Mouse (Mus musculus): ENCODE measurements around the gene Snrpd3. TPM values are rescaled to one million over a fixed set of nuclear protein-coding genes. Genes with fewer than 3 reads are reported as not detected.
A peak's percentile ranks its signal among the peaks of the same experiment; 100 is the strongest.
"Not testable (repeated sequence)": the region's sequence is repeated elsewhere in the genome, so short reads cannot be mapped to it uniquely, and the experiment has no call there.

The Snrpd3 gene
- total RNA-seq, 2 experiments from 2014 or later, result 103 to 106 TPM

DNA sequence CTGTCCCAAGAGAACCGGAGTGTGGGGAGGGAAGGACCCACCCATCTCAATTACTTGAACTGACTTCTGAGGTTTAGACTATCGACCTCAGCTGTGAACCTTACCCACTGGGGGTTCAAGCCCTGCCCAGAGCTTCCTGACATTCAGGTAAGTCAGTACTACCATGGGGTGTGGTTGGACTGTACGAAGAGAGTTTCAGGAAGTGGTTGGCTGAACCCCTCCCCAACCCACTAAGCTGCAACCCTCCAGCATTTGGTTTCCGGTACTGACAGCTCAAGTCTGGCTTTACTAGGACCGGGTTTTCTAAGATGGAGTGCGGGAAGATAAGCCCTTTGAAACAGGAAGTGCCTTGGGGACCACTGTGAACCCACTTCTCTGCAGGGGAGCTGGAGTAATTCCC lies 48.1 kb downstream of the Snrpd3 start:
- no peak for DNase-seq (ENCODE audit: low spot score in 2 of 2)

DNA sequence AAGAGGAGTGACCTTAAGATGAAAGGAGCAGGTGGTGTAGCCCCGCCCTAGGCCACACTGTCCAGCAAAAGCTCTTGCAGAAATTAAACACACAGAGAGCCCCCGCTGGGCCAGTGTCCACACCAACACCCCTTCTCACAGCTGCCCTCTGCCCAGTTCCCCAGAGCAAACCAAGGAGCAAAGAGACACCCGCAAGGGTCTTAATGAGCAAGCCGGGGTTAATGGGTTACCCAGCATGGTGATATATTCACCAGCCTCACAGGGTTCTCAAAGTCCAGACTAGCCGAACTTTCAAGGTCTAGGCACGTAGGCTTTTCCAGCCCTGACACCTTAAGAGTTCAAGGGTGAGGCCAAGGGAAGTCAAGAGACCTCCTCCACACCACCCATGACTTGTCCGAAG lies 48.6 kb downstream of the Snrpd3 start:
- no peak for DNase-seq (ENCODE audit: low spot score in 2 of 2)

GRCm38 (mm10) chr10:75566321-75566720 lies 49.0 kb downstream of the Snrpd3 start:
- no peak for DNase-seq (ENCODE audit: low spot score in 2 of 2)

DNA sequence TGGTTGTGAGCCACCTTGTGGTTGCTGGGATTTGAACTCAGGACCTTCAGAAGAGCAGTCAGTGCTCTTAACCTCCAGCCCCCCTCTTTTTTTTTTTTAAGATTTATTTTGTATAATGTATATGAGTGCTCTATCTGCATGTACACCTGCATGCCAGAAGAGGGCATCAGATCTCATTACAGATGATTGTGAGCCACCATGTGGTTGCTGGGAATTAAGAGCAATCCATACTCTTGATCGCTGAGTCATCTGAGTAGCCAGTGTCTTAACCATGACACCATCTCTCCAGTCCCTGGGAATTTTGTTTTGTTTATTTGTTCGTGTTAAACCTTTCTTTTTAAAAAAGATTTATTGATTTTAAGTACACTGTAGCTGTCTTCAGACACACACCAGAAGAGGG lies 49.4 kb downstream of the Snrpd3 start:
- DNase-seq (ENCODE audit: low spot score in 2 of 2), result not testable (repeated sequence)

DNA sequence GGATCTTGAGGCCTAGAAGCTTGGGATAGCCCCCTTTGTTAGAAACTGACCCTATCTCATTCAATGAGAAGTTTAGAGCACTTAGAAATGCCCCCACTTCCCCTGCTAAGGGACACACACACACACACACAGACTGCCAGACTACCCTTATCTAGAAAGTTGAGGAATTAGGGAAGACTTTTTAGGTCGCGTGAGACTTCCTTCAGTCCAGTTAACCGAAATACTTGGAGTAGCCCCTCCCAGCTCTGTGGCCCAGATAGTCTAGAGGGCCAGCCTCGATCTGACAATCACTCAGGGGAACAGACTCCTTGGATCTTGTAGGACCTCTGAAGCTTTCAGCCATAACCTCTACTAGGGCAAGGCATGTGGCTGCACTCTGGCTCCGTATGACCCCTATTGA lies 50.7 kb downstream of the Snrpd3 start:
- DNase-seq (ENCODE audit: low spot score in 2 of 2), result no peak

- no peak for DNase-seq (ENCODE audit: low spot score in 2 of 2)
Observed at GRCm38 (mm10) chr10:75568441-75568840, 51.1 kb downstream of the Snrpd3 start.

GRCm38 (mm10) chr10:75568851-75569250 lies 51.5 kb downstream of the Snrpd3 start:
- no peak for DNase-seq (ENCODE audit: low spot score in 2 of 2)

- DNase-seq (ENCODE audit: low spot score in 2 of 2), result no peak
Observed at GRCm38 (mm10) chr10:75570981-75571657, 53.8 kb downstream of the Snrpd3 start.

GRCm38 (mm10) chr10:75571937-75572336 lies 54.6 kb downstream of the Snrpd3 start:
- DNase-seq (ENCODE audit: low spot score in 2 of 2), result no peak

DNA sequence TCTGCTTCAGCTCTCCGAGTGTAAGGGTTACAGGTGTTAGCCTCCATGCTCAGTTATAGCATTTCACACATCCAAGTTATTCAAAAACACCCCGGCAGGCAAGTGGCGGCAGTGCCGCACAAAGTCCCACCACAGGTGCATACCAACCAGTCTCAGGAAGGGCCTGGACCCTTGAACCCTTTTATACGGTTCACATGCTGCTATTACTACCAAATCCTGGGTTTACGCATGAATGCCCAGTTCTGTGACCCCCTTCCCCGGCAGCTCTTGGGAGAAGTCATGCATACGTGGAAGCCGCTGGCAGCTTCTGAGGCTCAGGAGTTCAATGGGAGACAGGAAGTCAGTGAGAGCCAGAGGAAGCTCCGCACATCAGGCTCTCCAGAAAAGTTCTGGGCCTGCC lies 55.8 kb downstream of the Snrpd3 start:
- no peak for DNase-seq (ENCODE audit: low spot score in 2 of 2)

DNA sequence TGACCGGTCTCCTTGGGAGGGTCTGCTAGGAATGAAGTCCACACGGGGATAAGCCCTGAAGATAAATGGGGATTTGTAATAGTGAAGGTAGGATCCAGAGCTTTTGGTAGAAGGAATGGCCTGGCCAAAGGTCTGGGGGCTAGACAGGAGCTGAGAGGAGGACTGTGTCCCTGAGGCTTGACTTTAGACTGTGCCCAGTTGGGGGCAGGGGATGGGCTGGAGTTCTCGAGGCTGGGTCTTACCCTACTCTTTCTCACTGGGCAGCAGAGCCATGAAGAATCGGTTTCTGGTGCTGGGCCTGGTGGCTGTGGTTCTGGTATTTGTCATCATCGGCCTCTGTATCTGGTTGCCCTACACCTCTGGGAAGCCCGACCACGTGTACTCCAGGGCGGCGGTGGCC lies 56.6 kb downstream of the Snrpd3 start:
- DNase-seq (ENCODE audit: low spot score in 2 of 2), result no peak

GRCm38 (mm10) chr10:75579129-75579528 lies 61.8 kb downstream of the Snrpd3 start:
- no peak for DNase-seq (ENCODE audit: low spot score in 2 of 2)

DNA sequence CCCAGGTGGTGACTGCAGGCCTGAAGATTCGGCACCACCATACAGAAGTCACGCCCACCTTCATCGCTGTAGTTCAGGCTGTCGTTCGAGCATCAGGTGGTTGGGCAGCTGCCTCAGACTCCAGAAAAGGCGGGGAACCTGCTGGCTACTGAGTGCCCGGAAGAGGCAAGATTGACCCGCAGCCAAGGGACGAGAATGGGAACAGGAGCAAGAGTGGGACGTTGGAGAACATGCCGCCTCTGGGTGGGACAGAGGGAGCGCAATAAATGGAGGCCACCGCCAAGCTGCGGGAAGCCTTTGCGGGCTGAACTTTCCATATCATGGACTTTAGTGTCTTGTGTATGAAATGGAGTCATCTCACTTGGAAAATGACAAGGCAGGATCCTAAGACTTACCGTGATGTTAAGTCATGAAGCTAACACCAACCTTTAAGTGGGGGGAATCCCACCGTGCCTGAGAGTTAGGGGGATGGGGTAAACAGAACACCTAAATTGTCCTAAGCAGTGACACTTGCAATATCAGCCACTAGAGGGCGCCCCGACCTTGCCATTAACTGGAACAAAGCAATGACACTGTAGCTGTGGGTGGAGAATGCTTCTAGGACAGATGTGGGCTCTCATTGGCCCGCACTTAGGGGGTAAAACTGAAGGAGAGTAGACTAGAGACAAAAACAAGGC lies 68.7 kb downstream of the Snrpd3 start:
- DNase-seq (ENCODE audit: low spot score in 2 of 2), result peak; percentile 85 to 89

- no peak for DNase-seq (ENCODE audit: low spot score in 2 of 2)
Observed at GRCm38 (mm10) chr10:75586553-75586879, 69.2 kb downstream of the Snrpd3 start.

Other genes starting within 250 kb of the Snrpd3 start
- gene Adora2a, start 200.7 kb upstream of the Snrpd3 start, total RNA-seq (2021), result 1 to 10 TPM; 4.4 to 5.5 TPM
- under 1 TPM; 0.29 to 0.39 TPM for gene Upb1, start 116.4 kb upstream of the Snrpd3 start, total RNA-seq (2021)
- 10 to 100 TPM; 39.5 to 39.9 TPM for gene Gucd1, start 421 bp downstream of the Snrpd3 start, total RNA-seq (2021)
- gene Lrrc75b, start 42.8 kb downstream of the Snrpd3 start, total RNA-seq (2021), result 1 to 10 TPM; 2.8 to 3.3 TPM
- gene Ggt1, start 44.1 kb downstream of the Snrpd3 start, total RNA-seq (2021), result under 1 TPM; 0.66 to 0.80 TPM
- gene Ggt5, start 71.8 kb downstream of the Snrpd3 start, total RNA-seq (2021), result 10 to 100 TPM; 10.8 to 13.1 TPM
- 1 to 10 TPM; 4.4 to 5.0 TPM for gene Susd2, start 126.5 kb downstream of the Snrpd3 start, total RNA-seq (2021)
- 10 to 100 TPM; 29.1 to 30.4 TPM for gene Cabin1, start 246.8 kb downstream of the Snrpd3 start, total RNA-seq (2021)